Mouse (Mus musculus): ENCODE data around the gene Snhg11. TPM values are rescaled to one million over a fixed set of nuclear protein-coding genes. Genes with fewer than 3 reads are reported as not detected.

The Snhg11 gene
- polyA plus RNA-seq (2015; fragmentation: Nextera tagmentation; extraction: Ambion mirVana) = 4.6 and 5.7 TPM in 2 replicates

GRCm38 (mm10) chr2:158375443-158376122 is at the start of gene Snhg11:
TSS of gene Snhg11 (plus strand) at chr2:158375638.
- peak; percentile 43; the same call in 1 of the 2 replicates for ATAC-seq
- H3K4me3 ChIP-seq (ENCODE audit: low read length) = peak within 1 kb of the TSS; percentile 40
- no peaks in the 10 kb centered on the region for H3K36me3 ChIP-seq (ENCODE audit: control insufficient read depth, insufficient read depth, low read length)
- H3K27ac ChIP-seq (ENCODE audit: low read length) = no peak within 1 kb of the TSS
- H3K4me1 ChIP-seq (ENCODE audit: control insufficient read depth, insufficient read depth, low read length) = peaks cover 5% of the 10 kb centered on the region; the same call in 1 of the 2 replicates
- peak within 1 kb of the TSS; percentile 61 for H3K4me2 ChIP-seq (ENCODE audit: low read depth, low read length)
- peaks cover 15% of the 10 kb centered on the region for H3K27me3 ChIP-seq (replicated peaks; ENCODE audit: control insufficient read depth, insufficient read depth, low read length)
- H3K9me3 ChIP-seq (ENCODE audit: control insufficient read depth, low read length) = no peaks in the 10 kb centered on the region
- H3K9ac ChIP-seq (ENCODE audit: low read depth, low read length) = peak within 1 kb of the TSS; percentile 43; the same call in 1 of the 2 replicates
- 2% methylated on average over 36 of the region's 36 CpGs for WGBS

GRCm38 (mm10) chr2:158334356-158334755 is 41.1 kb upstream of the Snhg11 start:
- WGBS = 91% methylated on average over 13 of the region's 13 CpGs
- Histone ChIP-seq H3K9ac (ENCODE audit: low read depth, low read length) (no peak overlapping the region), H3K27me3 (replicated peaks; ENCODE audit: control insufficient read depth, insufficient read depth, low read length) (no peaks in the 10 kb centered on the region), H3K4me2 (ENCODE audit: low read depth, low read length) (no peak overlapping the region), H3K27ac (ENCODE audit: low read length) (no peak overlapping the region), H3K4me1 (ENCODE audit: control insufficient read depth, insufficient read depth, low read length) (no peaks in the 10 kb centered on the region), H3K36me3 (ENCODE audit: control insufficient read depth, insufficient read depth, low read length) (no peaks in the 10 kb centered on the region), H3K9me3 (ENCODE audit: control insufficient read depth, low read length) (no peaks in the 10 kb centered on the region), H3K4me3 (ENCODE audit: low read length) (no peak overlapping the region)
- no peak for ATAC-seq

GRCm38 (mm10) chr2:158337698-158338097 is 37.7 kb upstream of the Snhg11 start:
- Histone ChIP-seq H3K4me3 (ENCODE audit: low read length) (no peak overlapping the region), H3K36me3 (ENCODE audit: control insufficient read depth, insufficient read depth, low read length) (no peaks in the 10 kb centered on the region), H3K9me3 (ENCODE audit: control insufficient read depth, low read length) (no peaks in the 10 kb centered on the region), H3K4me2 (ENCODE audit: low read depth, low read length) (no peak overlapping the region), H3K9ac (ENCODE audit: low read depth, low read length) (no peak overlapping the region), H3K27me3 (replicated peaks; ENCODE audit: control insufficient read depth, insufficient read depth, low read length) (no peaks in the 10 kb centered on the region), H3K27ac (ENCODE audit: low read length) (no peak overlapping the region), H3K4me1 (ENCODE audit: control insufficient read depth, insufficient read depth, low read length) (no peaks in the 10 kb centered on the region)
- 48% methylated on average over 10 of the region's 10 CpGs for WGBS
- ATAC-seq = no peak

- Histone ChIP-seq H3K4me1 (ENCODE audit: control insufficient read depth, insufficient read depth, low read length) (no peaks in the 10 kb centered on the region), H3K4me2 (ENCODE audit: low read depth, low read length) (no peak overlapping the region), H3K4me3 (ENCODE audit: low read length) (no peak overlapping the region), H3K9me3 (ENCODE audit: control insufficient read depth, low read length) (no peaks in the 10 kb centered on the region), H3K36me3 (ENCODE audit: control insufficient read depth, insufficient read depth, low read length) (no peaks in the 10 kb centered on the region), H3K27me3 (replicated peaks; ENCODE audit: control insufficient read depth, insufficient read depth, low read length) (no peaks in the 10 kb centered on the region), H3K9ac (ENCODE audit: low read depth, low read length) (no peak overlapping the region), H3K27ac (ENCODE audit: low read length) (no peak overlapping the region)
- 36% methylated on average over 11 of the region's 11 CpGs for WGBS
- ATAC-seq = no peak
These were observed 35.4 kb upstream of the Snhg11 start for GRCm38 (mm10) chr2:158339948-158340564.

GRCm38 (mm10) chr2:158341324-158341723 is 34.1 kb upstream of the Snhg11 start:
- no peak for ATAC-seq
- H3K36me3 ChIP-seq (ENCODE audit: control insufficient read depth, insufficient read depth, low read length) = no peaks in the 10 kb centered on the region
- H3K9me3 ChIP-seq (ENCODE audit: control insufficient read depth, low read length) = no peaks in the 10 kb centered on the region
- no peak overlapping the region for H3K4me3 ChIP-seq (ENCODE audit: low read length)
- 60% methylated on average over 2 of the region's 2 CpGs for WGBS
- no peaks in the 10 kb centered on the region for H3K27me3 ChIP-seq (replicated peaks; ENCODE audit: control insufficient read depth, insufficient read depth, low read length)
- H3K4me1 ChIP-seq (ENCODE audit: control insufficient read depth, insufficient read depth, low read length) = no peaks in the 10 kb centered on the region
- no peak overlapping the region for H3K9ac ChIP-seq (ENCODE audit: low read depth, low read length)
- no peak overlapping the region for H3K4me2 ChIP-seq (ENCODE audit: low read depth, low read length)
- no peak overlapping the region for H3K27ac ChIP-seq (ENCODE audit: low read length)

GRCm38 (mm10) chr2:158343495-158343894 is 31.9 kb upstream of the Snhg11 start:
- H3K27me3 ChIP-seq (replicated peaks; ENCODE audit: control insufficient read depth, insufficient read depth, low read length) = 0 out of 2 replicates have a peak, but pooled peaks cover 2% of the 10 kb centered on the region
- ATAC-seq = no peak
- 75% methylated on average over 5 of the region's 5 CpGs for WGBS

GRCm38 (mm10) chr2:158346467-158346866 is 29.0 kb upstream of the Snhg11 start:
- H3K9ac ChIP-seq (ENCODE audit: low read depth, low read length) = no peak overlapping the region
- no peaks in the 10 kb centered on the region for H3K9me3 ChIP-seq (ENCODE audit: control insufficient read depth, low read length)
- H3K36me3 ChIP-seq (ENCODE audit: control insufficient read depth, insufficient read depth, low read length) = no peaks in the 10 kb centered on the region
- 68% methylated on average over 6 of the region's 6 CpGs for WGBS
- no peak overlapping the region for H3K4me3 ChIP-seq (ENCODE audit: low read length)
- H3K27me3 ChIP-seq (replicated peaks; ENCODE audit: control insufficient read depth, insufficient read depth, low read length) = 0 out of 2 replicates have a peak, but pooled peaks cover 2% of the 10 kb centered on the region
- no peak overlapping the region for H3K27ac ChIP-seq (ENCODE audit: low read length)
- H3K4me2 ChIP-seq (ENCODE audit: low read depth, low read length) = no peak overlapping the region
- ATAC-seq = no peak
- no peaks in the 10 kb centered on the region for H3K4me1 ChIP-seq (ENCODE audit: control insufficient read depth, insufficient read depth, low read length)

More at GRCm38 (mm10) chr2:158343495-158343894, 31.9 kb upstream of the Snhg11 start:
- no peak overlapping the region for H3K9ac ChIP-seq (ENCODE audit: low read depth, low read length)
- no peaks in the 10 kb centered on the region for H3K9me3 ChIP-seq (ENCODE audit: control insufficient read depth, low read length)
- H3K4me2 ChIP-seq (ENCODE audit: low read depth, low read length) = no peak overlapping the region
- H3K36me3 ChIP-seq (ENCODE audit: control insufficient read depth, insufficient read depth, low read length) = no peaks in the 10 kb centered on the region
- no peak overlapping the region for H3K4me3 ChIP-seq (ENCODE audit: low read length)
- no peaks in the 10 kb centered on the region for H3K4me1 ChIP-seq (ENCODE audit: control insufficient read depth, insufficient read depth, low read length)
- H3K27ac ChIP-seq (ENCODE audit: low read length) = no peak overlapping the region

- Histone ChIP-seq H3K4me1 (ENCODE audit: control insufficient read depth, insufficient read depth, low read length) (no peaks in the 10 kb centered on the region), H3K9me3 (ENCODE audit: control insufficient read depth, low read length) (no peaks in the 10 kb centered on the region), H3K27me3 (replicated peaks; ENCODE audit: control insufficient read depth, insufficient read depth, low read length) (0 out of 2 replicates have a peak, but pooled peaks cover 2% of the 10 kb centered on the region), H3K9ac (ENCODE audit: low read depth, low read length) (no peak overlapping the region), H3K4me2 (ENCODE audit: low read depth, low read length) (no peak overlapping the region), H3K27ac (ENCODE audit: low read length) (no peak overlapping the region), H3K36me3 (ENCODE audit: control insufficient read depth, insufficient read depth, low read length) (no peaks in the 10 kb centered on the region), H3K4me3 (ENCODE audit: low read length) (no peak overlapping the region)
- ATAC-seq = 0 out of 2 replicates have a peak, but pooled peaks have one; percentile 44
- WGBS = under 1% methylated on average over 6 of the region's 6 CpGs
These were observed 27.6 kb upstream of the Snhg11 start for GRCm38 (mm10) chr2:158347868-158348267.

GRCm38 (mm10) chr2:158352801-158353520 is 22.5 kb upstream of the Snhg11 start:
- Histone ChIP-seq H3K9ac (ENCODE audit: low read depth, low read length) (no peak overlapping the region), H3K4me1 (ENCODE audit: control insufficient read depth, insufficient read depth, low read length) (peaks cover 1% of the 10 kb centered on the region; the same call in 1 of the 2 replicates), H3K4me2 (ENCODE audit: low read depth, low read length) (no peak overlapping the region), H3K27me3 (replicated peaks; ENCODE audit: control insufficient read depth, insufficient read depth, low read length) (no peaks in the 10 kb centered on the region), H3K36me3 (ENCODE audit: control insufficient read depth, insufficient read depth, low read length) (peaks cover 19% of the 10 kb centered on the region), H3K9me3 (ENCODE audit: control insufficient read depth, low read length) (no peaks in the 10 kb centered on the region), H3K4me3 (ENCODE audit: low read length) (no peak overlapping the region), H3K27ac (ENCODE audit: low read length) (no peak overlapping the region)
- no peak for ATAC-seq
- 80% methylated on average over 3 of the region's 3 CpGs for WGBS
